In genomic region chr9:107554319-107554825, GRCm38 (mm10) we compare ENCODE assay signal across 1 mouse cellular context.
A peak's percentile ranks its signal among the peaks of the same experiment; 100 is the strongest.
TF ChIP-seq lines count a peak whose summit lies in the region.

No protein-coding gene starts in this region.

TF ChIP-seq in MEL, 35 proteins besides CTCF, POLR2A, EP300 and RAD21 (continued from another document):
- no peak for TF ChIP-seq MEF2A (IDR thresholded peaks at IDR 0.05; ENCODE audit: extremely low read depth, insufficient replicate concordance, low read depth, low read length, poor library complexity, severe bottlenecking)
- no peak for TF ChIP-seq KAT2A (conservative IDR thresholded peaks at IDR 0.05; ENCODE audit: low read depth, low read length)
- no peak for TF ChIP-seq TAL1 (IDR thresholded peaks at IDR 0.05; ENCODE audit: low read length)
- no peak for TF ChIP-seq MAFK (IDR thresholded peaks at IDR 0.05; ENCODE audit: borderline replicate concordance, low read depth, low read length)
- peak; percentile 85 for TF ChIP-seq MXI1 (IDR thresholded peaks at IDR 0.05; ENCODE audit: low read depth, low read length)
- TF ChIP-seq ETS1 (IDR thresholded peaks at IDR 0.05; ENCODE audit: low read depth, low read length): peak; percentile 82
- TF ChIP-seq E2F4 (IDR thresholded peaks at IDR 0.05; ENCODE audit: borderline replicate concordance, low read depth, low read length): no peak; the same call in 1 of the 2 replicates
- TF ChIP-seq CHD1 (IDR thresholded peaks at IDR 0.05; ENCODE audit: low read depth, low read length): no peak; the same call in 1 of the 2 replicates
- TF ChIP-seq SIN3A (IDR thresholded peaks at IDR 0.05; ENCODE audit: low read length): peak; percentile 76
- TF ChIP-seq HCFC1 (IDR thresholded peaks at IDR 0.05; ENCODE audit: low read depth, low read length): peak; percentile 78
- peak; percentile 84 for TF ChIP-seq ELF1 (IDR thresholded peaks at IDR 0.05; ENCODE audit: low read depth, low read length)
- TF ChIP-seq ZKSCAN1 (IDR thresholded peaks at IDR 0.05; ENCODE audit: low read depth, low read length): no peak
- no peak for TF ChIP-seq USF2 (IDR thresholded peaks at IDR 0.05; ENCODE audit: borderline replicate concordance in 1 of 2, insufficient read depth in 1 of 2, low read depth in 1 of 2, low read length in 2 of 2)
- no peak for TF ChIP-seq GATA1 (IDR thresholded peaks at IDR 0.05; ENCODE audit: low read depth, low read length)
- TF ChIP-seq USF1 (IDR thresholded peaks at IDR 0.05; ENCODE audit: low read depth, low read length): 0 out of 2 replicates have a peak, but pooled peaks have one; percentile 25
- TF ChIP-seq GABPA (IDR thresholded peaks at IDR 0.05; ENCODE audit: low read depth, low read length): no peak
- TF ChIP-seq MAZ (IDR thresholded peaks at IDR 0.05; ENCODE audit: low read depth, low read length): no peak; the same call in 1 of the 2 replicates
- peak; percentile 28; the same call in 1 of the 2 replicates for TF ChIP-seq BHLHE40 (IDR thresholded peaks at IDR 0.05; ENCODE audit: borderline replicate concordance, low read depth, low read length)
- no peak for TF ChIP-seq CHD2 (IDR thresholded peaks at IDR 0.05; ENCODE audit: low read length)
- peak; percentile 77; the same call in 1 of the 2 replicates for TF ChIP-seq ZMIZ1 (IDR thresholded peaks at IDR 0.05; ENCODE audit: low read depth, low read length)
- peak; percentile 91 for TF ChIP-seq MYB (IDR thresholded peaks at IDR 0.05; ENCODE audit: low read depth, low read length)
- TF ChIP-seq RCOR1 (IDR thresholded peaks at IDR 0.05; ENCODE audit: low read depth, low read length): peak; percentile 0; the same call in 1 of the 2 replicates
- TF ChIP-seq POLR2AphosphoS5 (IDR thresholded peaks at IDR 0.05; ENCODE audit: borderline replicate concordance, low read depth, low read length): 0 out of 2 replicates have a peak, but pooled peaks have one; percentile 49
- TF ChIP-seq SMC3 (IDR thresholded peaks at IDR 0.05; ENCODE audit: low read depth, low read length): no peak
- peak; percentile 67; the same call in 1 of the 2 replicates for TF ChIP-seq TBP (IDR thresholded peaks at IDR 0.05; ENCODE audit: low read depth, low read length)
- TF ChIP-seq MYC (IDR thresholded peaks at IDR 0.05; ENCODE audit: low read depth, low read length): peak; percentile 73
- no peak for TF ChIP-seq ZC3H11A (IDR thresholded peaks at IDR 0.05; ENCODE audit: low read depth, low read length)
- peak; percentile 81 for TF ChIP-seq NRF1 (IDR thresholded peaks at IDR 0.05; ENCODE audit: insufficient read depth, low read depth, low read length, poor library complexity, severe bottlenecking)
- TF ChIP-seq UBTF (IDR thresholded peaks at IDR 0.05; ENCODE audit: borderline replicate concordance, insufficient read depth, low read depth, low read length): no peak
- TF ChIP-seq ZNF384 (IDR thresholded peaks at IDR 0.05; ENCODE audit: low read depth, low read length): no peak
- peak; percentile 95 for TF ChIP-seq POLR2AphosphoS2 (IDR thresholded peaks at IDR 0.05; ENCODE audit: low read length)
- TF ChIP-seq MAX (IDR thresholded peaks at IDR 0.05; ENCODE audit: low read length): peak; percentile 85
